Mouse (Mus musculus) NIH3T3 (cell line): ENCODE measurements at regions not wholly inside any gene's neighbourhood (a gene's known extent, or its start where the extent isn't known, plus 50 kb on each side); places are given as distances from the start of the nearest gene placed in this dataset.
"Not testable (repeated sequence)": the region's sequence is repeated elsewhere in the genome, so short reads cannot be mapped to it uniquely, and the experiment has no call there.

Experiments used
- DNase-seq: peaks from one replicate; pipeline ENCODE4 v3.0.0-alpha.2; 2012; ENCODE audit warnings: low read depth

DNA sequence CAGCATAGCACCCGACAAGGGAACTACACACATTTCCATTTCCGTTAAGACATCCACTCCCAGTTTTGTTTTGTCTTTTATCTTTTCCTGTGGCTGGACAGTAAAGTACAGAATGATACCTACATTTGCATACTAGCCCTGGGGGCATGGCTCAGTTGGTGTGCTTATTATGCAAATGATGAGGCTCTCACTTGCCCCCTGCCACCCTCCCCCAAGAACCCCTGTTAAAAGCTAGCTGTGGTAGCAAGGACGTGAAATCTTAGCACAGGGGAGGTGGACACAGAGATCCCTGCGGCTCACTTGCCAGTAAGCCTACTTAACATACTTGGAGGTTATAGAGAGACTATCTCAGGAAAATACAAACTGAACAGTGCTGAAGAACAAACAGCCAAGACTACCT is 375.2 kb upstream of the B3galt2 start:
- DNase-seq, result no peak

DNA sequence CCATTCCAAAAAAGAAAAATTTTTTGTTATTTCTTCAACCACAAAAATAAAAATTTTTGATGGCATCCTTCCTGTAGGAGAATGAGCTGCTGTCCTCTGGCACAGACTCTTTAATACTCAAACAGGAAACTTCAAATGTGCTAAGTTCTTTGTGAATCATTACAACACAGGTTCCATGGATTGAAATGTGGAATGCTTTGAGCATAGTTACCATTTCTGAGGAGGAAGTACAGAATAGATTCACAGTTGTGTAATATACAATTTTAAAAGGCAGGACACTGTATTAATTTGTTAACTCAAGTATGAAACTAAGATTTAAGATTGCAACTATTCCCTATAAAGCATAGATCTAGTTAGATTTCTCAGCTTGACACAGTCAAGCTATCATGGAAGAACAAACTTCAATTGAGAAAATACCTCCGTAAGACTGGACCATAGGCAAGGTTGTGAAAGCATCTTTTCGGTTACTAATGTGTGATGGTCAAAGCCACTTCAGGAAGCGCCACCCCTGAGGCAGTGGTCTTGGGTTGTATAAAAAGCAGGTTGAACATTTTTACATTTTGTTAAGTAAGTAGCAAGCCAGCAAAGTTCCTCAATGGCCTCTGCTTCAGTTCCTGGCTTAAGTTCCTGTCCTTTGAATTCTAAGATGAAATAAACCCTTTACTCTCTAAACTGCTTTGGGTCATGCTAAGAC is 354.0 kb upstream of the B3galt2 start:
- DNase-seq, result no peak

DNA sequence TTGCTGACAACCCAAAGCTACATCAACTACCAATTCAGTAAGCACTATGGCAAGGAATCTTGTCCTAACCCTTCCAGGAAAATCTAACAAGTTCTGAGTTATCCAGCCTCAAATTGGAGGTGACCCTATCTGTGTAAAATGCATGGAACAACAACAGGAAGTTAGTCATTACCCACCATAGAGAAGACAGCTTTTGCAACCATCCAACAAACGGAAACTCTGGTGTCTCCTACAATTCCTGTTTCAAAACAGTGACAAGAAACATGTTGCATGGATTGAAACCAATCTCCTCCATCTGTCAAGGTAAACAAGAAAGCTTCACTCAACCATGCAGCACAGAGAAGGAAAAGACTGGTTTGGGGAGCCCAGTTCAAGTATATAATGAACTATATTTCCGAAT is 353.0 kb upstream of the B3galt2 start:
- no peak for DNase-seq

DNA sequence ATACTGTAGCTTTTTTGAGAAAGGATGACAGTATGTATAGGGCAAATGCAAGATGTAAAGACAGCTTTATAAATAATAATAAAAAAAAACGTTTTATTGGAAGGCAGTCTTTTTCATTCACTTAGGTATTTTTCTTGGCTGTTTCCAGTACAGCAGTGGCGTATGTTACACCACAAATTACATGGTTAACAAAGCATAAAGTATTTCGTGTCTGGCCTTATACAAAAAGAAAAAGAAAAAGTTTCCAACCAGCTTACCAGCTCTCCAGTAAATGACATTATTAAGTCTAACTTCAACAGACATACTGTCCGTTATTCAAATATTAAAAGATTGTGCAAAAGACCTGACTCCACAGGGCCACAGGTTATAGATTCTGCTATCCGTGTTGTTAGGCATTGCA is 343.9 kb upstream of the B3galt2 start:
- DNase-seq, result no peak

DNA sequence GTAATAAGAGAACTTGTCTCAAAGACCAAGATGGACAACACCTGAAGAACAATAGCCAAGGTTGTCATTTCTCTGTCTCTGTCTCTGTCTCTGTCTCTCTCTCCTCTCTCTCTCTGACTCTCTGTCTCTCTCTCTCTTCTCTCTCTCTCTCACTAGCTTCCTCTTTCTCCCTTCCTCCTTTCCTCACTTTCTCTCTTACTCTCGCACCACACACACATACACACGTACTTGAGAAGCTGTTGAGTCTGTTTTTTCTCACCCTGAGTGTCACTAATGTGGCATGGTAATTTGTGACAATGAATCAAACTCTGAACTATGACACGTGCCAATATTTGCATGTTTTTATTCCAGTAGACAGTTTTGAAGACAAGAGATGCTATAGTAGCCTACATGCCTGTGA is 333.1 kb upstream of the B3galt2 start:
- DNase-seq, result no peak

DNA sequence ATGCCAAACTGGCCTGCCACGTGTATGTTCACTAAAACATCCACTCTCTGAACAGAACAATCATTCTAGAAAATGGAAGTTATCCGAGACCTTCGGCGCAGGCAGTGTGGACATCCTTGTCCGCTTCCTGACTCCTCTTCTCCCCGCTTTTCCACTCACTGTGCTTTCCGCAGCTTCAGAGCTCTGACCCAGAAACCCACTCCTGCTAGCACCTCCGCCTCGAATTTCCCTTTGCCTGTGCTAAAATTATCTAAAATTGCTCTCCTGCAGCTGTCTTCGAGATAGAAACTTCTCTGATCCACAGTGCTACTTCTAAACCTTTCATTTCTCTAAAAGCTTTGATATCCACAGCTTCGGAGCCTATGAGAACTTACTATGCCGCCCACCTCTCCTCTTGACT is 322.1 kb upstream of the B3galt2 start:
- no peak for DNase-seq

DNA sequence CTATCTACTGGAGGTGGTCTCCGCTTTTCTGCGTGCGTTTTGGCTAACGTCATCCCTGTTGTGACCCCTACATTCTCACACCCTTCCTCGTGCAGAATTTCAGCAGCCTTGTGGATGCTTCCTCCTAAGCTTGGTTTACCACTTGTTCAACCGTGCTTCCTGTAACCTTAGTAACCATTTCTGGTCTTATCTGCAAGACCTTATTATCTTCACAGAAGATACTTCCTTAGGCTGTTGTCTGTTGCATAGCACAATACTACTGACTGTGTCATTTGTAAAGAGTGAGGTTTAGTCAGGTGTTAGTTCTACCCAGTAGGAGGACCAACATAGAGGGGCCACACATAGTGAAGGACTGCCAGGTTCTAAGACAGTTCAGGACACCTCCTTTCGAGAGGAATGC is 320.9 kb upstream of the B3galt2 start:
- DNase-seq, result no peak

DNA sequence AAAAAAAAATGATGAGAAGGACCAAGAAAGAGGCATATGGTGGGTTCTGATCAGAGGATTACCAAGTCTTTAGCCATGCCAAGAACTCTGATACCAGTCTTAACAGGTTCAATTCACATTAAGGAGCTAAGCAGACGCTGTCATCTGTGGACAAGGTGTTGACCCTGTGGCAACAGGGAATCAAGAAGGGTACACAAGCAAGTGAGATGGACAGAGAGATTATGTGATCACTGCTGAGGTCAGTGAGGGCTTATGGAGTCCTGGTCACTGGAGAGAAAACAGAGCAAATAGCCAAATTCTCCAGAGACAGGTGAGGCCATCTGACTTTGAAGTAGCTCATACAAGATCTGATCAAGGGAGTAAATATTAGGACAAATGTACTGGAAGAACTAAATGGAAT is 289.1 kb upstream of the B3galt2 start:
- no peak for DNase-seq

DNA sequence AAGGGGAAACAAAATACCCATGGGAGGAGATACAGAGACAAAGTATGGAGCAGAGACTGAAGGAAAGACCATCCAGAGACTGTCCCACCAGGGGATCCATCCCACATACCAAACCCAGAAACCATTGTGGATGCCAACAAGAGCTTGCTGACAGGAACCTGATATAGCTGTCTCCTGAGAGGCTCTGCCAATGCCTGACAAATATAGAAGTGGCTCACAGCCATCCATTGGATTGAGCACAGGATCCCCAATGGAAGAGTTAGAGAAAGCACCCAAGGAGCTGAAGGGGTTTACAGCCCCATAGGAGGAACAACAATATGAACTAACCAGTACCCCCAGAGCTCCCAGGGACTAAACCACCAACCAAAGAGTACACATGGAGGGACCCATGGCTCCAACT is 280.2 kb upstream of the B3galt2 start:
- DNase-seq, result not testable (repeated sequence)

DNA sequence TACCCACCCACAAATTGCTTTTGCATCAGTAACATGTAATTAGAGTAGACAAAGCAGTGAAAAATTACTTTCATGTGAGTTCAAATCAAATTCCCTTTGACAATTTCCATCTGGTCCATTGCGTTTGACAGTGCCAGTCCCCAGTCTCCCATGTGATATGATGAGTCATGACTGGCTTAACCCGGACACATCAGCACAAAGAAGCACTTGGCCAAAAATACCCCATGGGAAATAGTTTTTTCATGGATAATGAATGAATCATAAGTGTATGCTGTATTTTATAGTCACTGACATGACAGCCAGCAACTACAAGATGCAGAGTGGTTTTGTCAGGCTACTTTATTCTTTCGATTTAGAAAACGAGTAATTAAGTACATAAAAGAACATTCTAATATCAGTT is 248.6 kb upstream of the B3galt2 start:
- peak; percentile 45 for DNase-seq
